Mouse (Mus musculus): Measurements from ENCODE around the gene Scn10a. TPM values are rescaled to one million over a fixed set of nuclear protein-coding genes. Genes with fewer than 3 reads are reported as not detected.
A peak's percentile ranks its signal among the peaks of the same experiment; 100 is the strongest.

Scn10a gene
- polyA plus RNA-seq (2014; fragmentation: Nextera tagmentation; extraction: Ambion mirVana), result 0.05 TPM in 1 of 2 replicates, not detected in the other

DNA sequence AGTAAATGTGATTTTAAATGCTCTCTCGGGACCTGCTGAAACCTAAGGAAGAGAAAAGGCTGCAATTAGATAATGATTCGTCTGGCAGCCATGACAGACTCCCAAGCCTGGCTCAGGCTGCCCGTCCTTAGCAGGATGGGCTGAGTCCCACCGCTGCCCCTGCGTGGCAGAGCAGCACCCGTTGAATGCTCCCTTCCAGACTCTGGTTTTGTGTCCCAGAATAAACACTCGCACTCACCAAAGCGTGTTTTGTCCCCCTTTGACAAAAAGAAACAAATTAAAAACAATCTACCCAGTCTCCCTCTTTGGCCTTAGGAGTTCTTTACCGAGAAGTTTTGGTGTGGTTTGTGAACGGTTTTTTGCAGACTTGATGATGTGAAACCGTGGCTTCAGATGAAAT, at the start of gene Scn10a:
Scn10a (minus strand) TSS at position 101 of the 400 bp plus-strand sequence.
- Histone ChIP-seq H3K4me2 (no peak within 1 kb of the TSS), H3K9ac (no peak within 1 kb of the TSS), H3K27ac (ENCODE audit: low read depth) (no peak within 1 kb of the TSS), H3K36me3 (ENCODE audit: insufficient read depth) (no peaks in the 10 kb centered on the region), H3K4me1 (ENCODE audit: insufficient read depth) (no peaks in the 10 kb centered on the region), H3K4me3 (ENCODE audit: low read depth, low read length) (no peak within 1 kb of the TSS), H3K9me3 (ENCODE audit: low read depth, low read length) (no peaks in the 10 kb centered on the region), H3K27me3 (ENCODE audit: insufficient read depth, low read length) (no peaks in the 10 kb centered on the region)
- no peak for TF ChIP-seq CTCF (IDR thresholded peaks at IDR 0.05; ENCODE audit: low read depth)
- WGBS, result 75% methylated on average over 11 of the region's 11 CpGs
- ATAC-seq (ENCODE audit: insufficient read depth), result no peak
- no peak for DNase-seq

DNA sequence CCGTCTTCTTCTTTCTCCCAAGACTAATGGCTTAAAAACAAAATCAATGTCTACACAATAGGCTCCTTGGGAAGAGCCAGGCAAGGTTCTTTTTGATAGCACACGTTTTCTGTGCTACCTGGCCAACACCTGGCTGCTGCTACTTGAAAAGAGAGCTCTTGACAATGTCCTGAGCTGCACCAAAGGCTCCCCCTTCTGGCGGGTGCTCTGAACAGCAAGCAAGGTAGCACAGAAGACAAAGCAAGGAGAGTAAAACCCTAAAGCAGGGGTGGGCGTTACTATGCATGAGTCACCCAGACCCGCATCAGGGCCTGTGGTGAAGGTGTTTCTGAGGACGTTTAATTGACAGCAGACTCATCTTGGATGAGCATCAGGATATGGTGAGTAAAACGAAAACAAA, 49.5 kb upstream of the Scn10a start:
- H3K9me3 ChIP-seq (ENCODE audit: low read depth, low read length), result no peaks in the 10 kb centered on the region
- H3K4me2 ChIP-seq, result no peak overlapping the region
- H3K4me1 ChIP-seq (ENCODE audit: insufficient read depth), result no peaks in the 10 kb centered on the region
- H3K27ac ChIP-seq (ENCODE audit: low read depth), result no peak overlapping the region
- H3K36me3 ChIP-seq (ENCODE audit: insufficient read depth), result no peaks in the 10 kb centered on the region
- DNase-seq (peak; percentile 61), ATAC-seq (ENCODE audit: insufficient read depth) (no peak)
- TF ChIP-seq CTCF (IDR thresholded peaks at IDR 0.05; ENCODE audit: low read depth), result peak; percentile 64
- no peaks in the 10 kb centered on the region for H3K27me3 ChIP-seq (ENCODE audit: insufficient read depth, low read length)
- no peak overlapping the region for H3K9ac ChIP-seq
- no peak overlapping the region for H3K4me3 ChIP-seq (ENCODE audit: low read depth, low read length)
- 37% methylated on average over 7 of the region's 7 CpGs for WGBS

- Histone ChIP-seq H3K4me3 (ENCODE audit: low read depth, low read length) (no peak overlapping the region), H3K9ac (no peak overlapping the region), H3K27me3 (ENCODE audit: insufficient read depth, low read length) (no peaks in the 10 kb centered on the region), H3K9me3 (ENCODE audit: low read depth, low read length) (no peaks in the 10 kb centered on the region), H3K36me3 (ENCODE audit: insufficient read depth) (no peaks in the 10 kb centered on the region), H3K4me2 (no peak overlapping the region), H3K27ac (ENCODE audit: low read depth) (no peak overlapping the region), H3K4me1 (ENCODE audit: insufficient read depth) (no peaks in the 10 kb centered on the region)
- TF ChIP-seq CTCF (IDR thresholded peaks at IDR 0.05; ENCODE audit: low read depth), result peak; percentile 31; the same call in 1 of the 2 replicates
- 78% methylated on average over 3 of the region's 3 CpGs for WGBS
- ATAC-seq (ENCODE audit: insufficient read depth), result no peak
- DNase-seq, result no peak
Measured at GRCm38 (mm10) chr9:119760226-119760625, 41.1 kb upstream of the Scn10a start.

DNA sequence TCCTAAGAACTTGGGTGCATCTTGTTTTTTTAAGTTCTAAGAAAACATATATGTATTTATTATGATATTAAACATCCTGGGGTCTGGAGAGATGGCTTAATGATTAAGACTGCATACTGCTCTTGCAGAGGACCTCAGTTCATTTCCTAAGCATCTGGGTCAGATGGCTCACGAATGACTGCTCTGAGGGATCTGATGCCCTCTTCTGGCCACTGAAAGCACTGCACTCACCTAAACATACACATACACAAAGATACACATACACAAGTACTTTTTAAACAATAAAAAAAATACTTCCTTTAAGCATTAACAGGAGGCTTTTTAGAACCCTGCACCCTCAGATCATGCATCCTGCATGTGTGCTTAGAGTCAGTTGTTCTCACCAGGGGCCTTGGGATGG, 40.3 kb upstream of the Scn10a start:
- Histone ChIP-seq H3K4me2 (no peak overlapping the region), H3K27ac (ENCODE audit: low read depth) (no peak overlapping the region), H3K4me1 (ENCODE audit: insufficient read depth) (no peaks in the 10 kb centered on the region), H3K36me3 (ENCODE audit: insufficient read depth) (no peaks in the 10 kb centered on the region), H3K4me3 (ENCODE audit: low read depth, low read length) (no peak overlapping the region), H3K9ac (no peak overlapping the region), H3K27me3 (ENCODE audit: insufficient read depth, low read length) (no peaks in the 10 kb centered on the region), H3K9me3 (ENCODE audit: low read depth, low read length) (no peaks in the 10 kb centered on the region)
- WGBS, result 86% methylated on average over 1 of the region's 1 CpGs
- ATAC-seq (ENCODE audit: insufficient read depth) (no peak), DNase-seq (no peak)
- 0 out of 2 replicates have a peak, but pooled peaks have one; percentile 16 for TF ChIP-seq CTCF (IDR thresholded peaks at IDR 0.05; ENCODE audit: low read depth)

GRCm38 (mm10) chr9:119751507-119751906, 32.4 kb upstream of the Scn10a start:
- 11% methylated on average over 5 of the region's 5 CpGs for WGBS
- Histone ChIP-seq H3K27me3 (ENCODE audit: insufficient read depth, low read length) (no peaks in the 10 kb centered on the region), H3K4me3 (ENCODE audit: low read depth, low read length) (no peak overlapping the region), H3K4me1 (ENCODE audit: insufficient read depth) (no peaks in the 10 kb centered on the region), H3K4me2 (no peak overlapping the region), H3K27ac (ENCODE audit: low read depth) (no peak overlapping the region), H3K36me3 (ENCODE audit: insufficient read depth) (no peaks in the 10 kb centered on the region), H3K9ac (no peak overlapping the region), H3K9me3 (ENCODE audit: low read depth, low read length) (peaks cover 3% of the 10 kb centered on the region; the same call in 1 of the 2 replicates)
- ATAC-seq (ENCODE audit: insufficient read depth) (no peak), DNase-seq (peak; percentile 79)
- peak; percentile 65 for TF ChIP-seq CTCF (IDR thresholded peaks at IDR 0.05; ENCODE audit: low read depth)

- peak; percentile 54 for DNase-seq
- Histone ChIP-seq H3K27ac (ENCODE audit: low read depth) (no peak overlapping the region), H3K9me3 (ENCODE audit: low read depth, low read length) (peaks cover 3% of the 10 kb centered on the region; the same call in 1 of the 2 replicates), H3K9ac (no peak overlapping the region), H3K4me1 (ENCODE audit: insufficient read depth) (no peaks in the 10 kb centered on the region), H3K4me3 (ENCODE audit: low read depth, low read length) (no peak overlapping the region), H3K4me2 (no peak overlapping the region), H3K27me3 (ENCODE audit: insufficient read depth, low read length) (no peaks in the 10 kb centered on the region), H3K36me3 (ENCODE audit: insufficient read depth) (no peaks in the 10 kb centered on the region)
- ATAC-seq (ENCODE audit: insufficient read depth), result peak; percentile 76; the same call in 1 of the 2 replicates
- 47% methylated on average over 9 of the region's 9 CpGs for WGBS
- no peak for TF ChIP-seq CTCF (IDR thresholded peaks at IDR 0.05; ENCODE audit: low read depth)
Measured at GRCm38 (mm10) chr9:119749112-119749511, 30.0 kb upstream of the Scn10a start.

DNA sequence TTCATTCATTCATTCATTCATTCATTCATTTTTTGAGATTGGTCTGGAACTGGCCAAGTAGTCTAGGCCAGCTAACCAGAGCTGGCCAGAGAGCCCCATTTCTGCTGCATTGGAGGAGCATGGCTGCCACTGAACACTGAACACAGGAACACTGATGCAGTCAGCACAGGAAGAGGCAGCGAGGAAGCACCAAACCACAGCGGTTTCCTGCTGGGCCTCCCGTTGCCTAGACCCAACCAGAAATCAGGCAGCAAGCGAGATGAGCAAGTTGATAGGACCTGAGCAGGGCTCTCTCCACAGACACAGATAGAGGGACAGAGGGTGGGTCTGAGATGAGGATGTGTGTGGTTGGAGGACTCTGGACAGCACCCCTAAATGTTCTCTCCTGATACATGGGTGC, 24.8 kb upstream of the Scn10a start:
- H3K4me1 ChIP-seq (ENCODE audit: insufficient read depth), result no peaks in the 10 kb centered on the region
- peaks cover 3% of the 10 kb centered on the region; the same call in 1 of the 2 replicates for H3K9me3 ChIP-seq (ENCODE audit: low read depth, low read length)
- H3K4me2 ChIP-seq, result no peak overlapping the region
- H3K27me3 ChIP-seq (ENCODE audit: insufficient read depth, low read length), result no peaks in the 10 kb centered on the region
- TF ChIP-seq CTCF (IDR thresholded peaks at IDR 0.05; ENCODE audit: low read depth), result no peak
- H3K36me3 ChIP-seq (ENCODE audit: insufficient read depth), result no peaks in the 10 kb centered on the region
- H3K27ac ChIP-seq (ENCODE audit: low read depth), result no peak overlapping the region
- 70% methylated on average over 4 of the region's 4 CpGs for WGBS
- ATAC-seq (ENCODE audit: insufficient read depth) (no peak), DNase-seq (no peak)
- H3K9ac ChIP-seq, result no peak overlapping the region
- no peak overlapping the region for H3K4me3 ChIP-seq (ENCODE audit: low read depth, low read length)

All from lung, embryonic 14.5 days (tissue).